Mouse (Mus musculus): ENCODE data around the gene Trim80. TPM values are rescaled to one million over a fixed set of nuclear protein-coding genes. Genes with fewer than 3 reads are reported as not detected.

Gene Trim80
- polyA plus RNA-seq (2015; fragmentation: Nextera tagmentation; extraction: Ambion mirVana): not detected in 2 replicates

DNA sequence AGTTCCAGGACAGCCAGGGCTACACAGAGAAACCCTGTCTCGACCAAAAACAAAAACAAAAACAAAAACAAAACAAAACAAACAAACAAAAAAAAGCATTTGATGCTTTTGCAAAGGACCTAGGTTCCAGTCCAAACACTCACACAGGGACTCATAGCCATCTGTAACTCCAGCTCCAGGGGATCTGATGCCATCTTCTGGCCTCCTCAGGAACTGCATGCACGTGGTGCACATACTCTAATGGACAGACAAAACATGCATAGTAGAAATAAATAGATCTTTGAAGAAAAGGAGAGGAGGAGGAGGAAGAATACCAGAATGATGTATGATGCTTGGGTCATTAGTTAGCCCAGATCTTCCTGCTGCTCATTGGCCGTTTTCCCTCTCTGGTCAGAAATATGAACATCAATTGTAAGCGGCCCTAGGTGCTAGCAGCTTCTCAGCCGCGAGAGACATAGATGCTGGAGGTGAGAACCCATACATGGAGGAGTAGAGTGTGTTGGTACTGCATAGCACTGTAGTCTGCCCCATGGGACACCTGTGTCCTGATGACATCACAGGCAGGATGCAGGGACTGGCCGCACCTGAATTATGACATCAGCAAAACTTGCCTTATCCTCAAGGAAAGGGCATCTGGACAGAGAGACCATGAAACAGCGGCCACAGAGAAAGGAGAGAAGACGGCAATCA, at the start of gene Trim80:
Gene Trim80, plus strand, starts transcription at position 640 of the 690 bp plus-strand sequence.
- no peak for ATAC-seq (ENCODE audit: borderline replicate concordance, extremely low read depth, low FRiP score, low TSS enrichment)
- Histone ChIP-seq H3K9ac (no peak within 1 kb of the TSS), H3K36me3 (no peaks in the 10 kb centered on the region), H3K27me3 (no peaks in the 10 kb centered on the region), H3K4me1 (peaks cover 14% of the 10 kb centered on the region), H3K4me2 (no peak within 1 kb of the TSS), H3K27ac (no peak within 1 kb of the TSS), H3K9me3 (no peaks in the 10 kb centered on the region), H3K4me3 (no peak within 1 kb of the TSS)
- WGBS: 92% methylated on average over 9 of the region's 9 CpGs

DNA sequence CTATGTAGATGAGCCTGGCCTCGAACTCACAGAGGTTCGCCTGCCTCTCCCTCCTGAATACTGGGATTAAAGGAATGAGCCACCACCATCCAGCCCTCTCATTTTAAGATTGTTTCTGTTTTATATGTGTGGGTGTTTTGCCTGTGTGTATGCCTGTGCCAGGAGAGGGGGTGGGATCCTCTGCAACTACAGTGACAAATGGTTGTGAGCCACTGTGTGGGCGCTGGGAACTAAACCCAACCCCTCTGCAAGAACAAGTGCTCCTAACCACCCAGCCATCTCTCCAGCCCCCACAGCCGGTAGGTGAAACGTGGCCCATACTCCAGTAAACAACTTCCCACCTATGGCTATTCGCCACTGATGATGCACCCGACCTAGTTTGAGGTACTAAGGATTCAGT, 49.0 kb upstream of the Trim80 start:
- Histone ChIP-seq H3K4me1 (no peaks in the 10 kb centered on the region), H3K4me2 (no peak overlapping the region), H3K36me3 (peaks cover 51% of the 10 kb centered on the region), H3K9ac (no peak overlapping the region), H3K27ac (no peak overlapping the region), H3K27me3 (no peaks in the 10 kb centered on the region), H3K9me3 (no peaks in the 10 kb centered on the region), H3K4me3 (no peak overlapping the region)
- WGBS: 94% methylated on average over 7 of the region's 7 CpGs
- no peak for ATAC-seq (ENCODE audit: borderline replicate concordance, extremely low read depth, low FRiP score, low TSS enrichment)

DNA sequence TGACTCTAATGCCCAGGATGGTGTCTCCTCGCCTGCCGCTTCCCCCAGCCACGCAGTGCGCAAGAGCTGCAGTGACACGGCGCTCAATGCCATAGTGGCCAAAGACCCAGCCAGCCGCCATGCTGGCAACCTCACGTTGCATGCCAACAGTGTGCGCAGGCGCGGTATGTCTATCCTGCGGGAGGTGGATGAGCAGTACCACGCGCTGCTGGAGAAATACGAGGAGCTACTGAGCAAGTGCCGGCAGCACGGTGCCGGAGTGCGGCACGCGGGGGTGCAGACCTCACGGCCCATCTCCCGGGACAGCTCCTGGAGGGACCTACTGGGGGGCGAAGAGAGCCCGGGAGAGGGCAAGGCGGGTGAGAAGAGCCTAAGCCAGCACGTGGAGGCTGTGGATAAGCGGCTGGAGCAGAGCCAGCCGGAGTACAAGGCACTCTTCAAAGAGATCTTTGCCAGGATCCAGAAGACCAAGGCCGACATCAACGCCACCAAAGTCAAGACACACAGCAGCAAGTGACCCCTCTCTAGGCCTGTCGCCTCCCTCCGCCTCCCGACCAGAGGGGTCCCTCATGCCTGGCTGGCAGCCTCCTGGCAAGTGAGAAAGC, 46.5 kb upstream of the Trim80 start:
- no peak overlapping the region for H3K4me3 ChIP-seq
- H3K36me3 ChIP-seq: peaks cover 51% of the 10 kb centered on the region
- no peak overlapping the region for H3K9ac ChIP-seq
- H3K9me3 ChIP-seq: no peaks in the 10 kb centered on the region
- WGBS: 59% methylated on average over 34 of the region's 34 CpGs
- peaks cover 3% of the 10 kb centered on the region; the same call in 1 of the 2 replicates for H3K4me1 ChIP-seq
- no peaks in the 10 kb centered on the region for H3K27me3 ChIP-seq
- H3K27ac ChIP-seq: no peak overlapping the region
- peak overlapping the region; percentile 42 for H3K4me2 ChIP-seq
- no peak for ATAC-seq (ENCODE audit: borderline replicate concordance, extremely low read depth, low FRiP score, low TSS enrichment)

DNA sequence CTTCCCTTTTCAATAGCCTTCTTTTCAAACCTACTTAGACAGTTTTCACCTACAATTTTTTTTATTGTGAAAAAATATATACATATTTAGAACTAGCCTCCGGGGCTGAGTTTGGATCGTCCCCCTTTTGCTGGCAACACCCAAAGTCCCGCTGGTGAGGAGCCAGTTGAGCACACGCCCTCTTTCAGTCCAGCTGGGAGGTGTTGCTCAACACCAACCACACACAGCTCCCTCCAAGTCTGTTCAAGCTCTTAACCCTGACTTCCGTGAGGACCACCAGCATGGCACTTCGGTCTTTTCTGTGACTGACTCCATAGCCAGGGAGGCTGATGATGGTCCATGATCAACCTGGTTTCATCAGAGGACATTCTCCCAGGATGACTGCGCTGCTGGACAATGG, 42.3 kb upstream of the Trim80 start:
- ATAC-seq (ENCODE audit: borderline replicate concordance, extremely low read depth, low FRiP score, low TSS enrichment): peak; percentile 69; the same call in 1 of the 2 replicates

GRCm38 (mm10) chr11:115400126-115400525, 40.2 kb upstream of the Trim80 start:
- Histone ChIP-seq H3K4me2 (no peak overlapping the region), H3K9ac (no peak overlapping the region), H3K36me3 (peaks cover 5% of the 10 kb centered on the region; the same call in 1 of the 2 replicates), H3K4me3 (no peak overlapping the region), H3K27me3 (no peaks in the 10 kb centered on the region), H3K9me3 (no peaks in the 10 kb centered on the region), H3K4me1 (peaks cover 14% of the 10 kb centered on the region), H3K27ac (no peak overlapping the region)
- no peak for ATAC-seq (ENCODE audit: borderline replicate concordance, extremely low read depth, low FRiP score, low TSS enrichment)
- 75% methylated on average over 3 of the region's 3 CpGs for WGBS

More for the DNA sequence above, 42.3 kb upstream of the Trim80 start:
- H3K4me3 ChIP-seq: no peak overlapping the region
- peaks cover 3% of the 10 kb centered on the region; the same call in 1 of the 2 replicates for H3K4me1 ChIP-seq
- no peak overlapping the region for H3K27ac ChIP-seq
- H3K9me3 ChIP-seq: no peaks in the 10 kb centered on the region
- peaks cover 24% of the 10 kb centered on the region for H3K36me3 ChIP-seq
- no peak overlapping the region for H3K4me2 ChIP-seq
- no peak overlapping the region for H3K9ac ChIP-seq
- 55% methylated on average over 7 of the region's 7 CpGs for WGBS
- no peaks in the 10 kb centered on the region for H3K27me3 ChIP-seq

DNA sequence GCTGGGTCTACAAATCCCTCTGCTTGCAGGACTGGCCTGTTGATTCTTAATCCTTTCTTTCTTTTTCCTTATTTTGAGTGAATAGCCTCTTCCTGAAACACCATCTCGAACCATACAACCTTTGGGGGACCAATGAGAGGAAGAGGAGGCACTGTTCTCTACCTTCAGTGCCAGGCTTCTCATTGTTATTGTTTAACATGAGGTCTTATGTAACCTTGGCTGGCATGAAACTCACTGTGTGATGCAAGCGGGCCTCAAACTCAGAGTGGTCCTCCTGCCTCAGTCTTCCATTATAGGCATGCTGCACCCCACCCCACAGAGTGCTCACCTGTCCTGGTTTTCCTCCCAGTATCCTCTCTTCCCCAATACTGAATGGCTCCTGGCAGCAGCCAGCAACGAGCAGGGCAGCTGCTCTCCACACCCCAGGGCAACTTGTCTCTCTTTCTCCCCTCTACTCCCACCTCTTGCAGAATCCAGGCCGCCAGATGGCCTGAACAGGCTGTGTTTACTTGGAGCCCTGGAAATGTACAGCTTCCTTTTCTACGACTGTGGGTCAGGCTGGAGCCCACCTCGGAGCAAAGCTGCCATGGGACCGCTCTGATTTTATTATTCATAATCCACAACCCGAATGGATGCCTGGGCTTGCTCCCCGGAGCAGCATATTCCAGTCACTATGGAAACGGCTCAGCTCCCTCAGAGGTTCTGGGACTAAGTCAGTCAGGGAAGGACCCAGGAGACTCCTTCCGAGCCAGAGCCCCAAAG, 39.5 kb upstream of the Trim80 start:
- H3K9me3 ChIP-seq: no peaks in the 10 kb centered on the region
- no peak for ATAC-seq (ENCODE audit: borderline replicate concordance, extremely low read depth, low FRiP score, low TSS enrichment)
- no peaks in the 10 kb centered on the region for H3K27me3 ChIP-seq
- H3K4me2 ChIP-seq: no peak overlapping the region
- H3K4me1 ChIP-seq: peaks cover 15% of the 10 kb centered on the region
- H3K9ac ChIP-seq: no peak overlapping the region
- 46% methylated on average over 11 of the region's 11 CpGs for WGBS
- no peak overlapping the region for H3K27ac ChIP-seq
- H3K4me3 ChIP-seq: no peak overlapping the region
- no peaks in the 10 kb centered on the region; the same call in 1 of the 2 replicates for H3K36me3 ChIP-seq

GRCm38 (mm10) chr11:115403338-115404124, 36.8 kb upstream of the Trim80 start, which contains the start of gene Mrpl58:
Gene Mrpl58, plus strand, starts transcription at chr11:115403752.
- 3% methylated on average over 50 of the region's 50 CpGs for WGBS
- Histone ChIP-seq H3K4me2 (peak within 1 kb of the TSS; percentile 74), H3K4me1 (peaks cover 12% of the 10 kb centered on the region), H3K27me3 (no peaks in the 10 kb centered on the region), H3K4me3 (peak within 1 kb of the TSS; percentile 71), H3K36me3 (peaks cover 7% of the 10 kb centered on the region; the same call in 1 of the 2 replicates), H3K9me3 (no peaks in the 10 kb centered on the region), H3K9ac (peak within 1 kb of the TSS; percentile 83), H3K27ac (peak within 1 kb of the TSS; percentile 88)
- ATAC-seq (ENCODE audit: borderline replicate concordance, extremely low read depth, low FRiP score, low TSS enrichment): peak; percentile 91; the same call in 1 of the 2 replicates

GRCm38 (mm10) chr11:115405723-115406122, 34.6 kb upstream of the Trim80 start:
- H3K36me3 ChIP-seq: peaks cover 20% of the 10 kb centered on the region; the same call in 1 of the 2 replicates
- H3K4me2 ChIP-seq: no peak overlapping the region
- H3K27ac ChIP-seq: no peak overlapping the region
- ATAC-seq (ENCODE audit: borderline replicate concordance, extremely low read depth, low FRiP score, low TSS enrichment): no peak
- H3K27me3 ChIP-seq: no peaks in the 10 kb centered on the region
- no peak overlapping the region for H3K4me3 ChIP-seq
- 95% methylated on average over 6 of the region's 6 CpGs for WGBS
- no peak overlapping the region for H3K9ac ChIP-seq
- H3K4me1 ChIP-seq: peaks cover 17% of the 10 kb centered on the region
- no peaks in the 10 kb centered on the region for H3K9me3 ChIP-seq

GRCm38 (mm10) chr11:115406858-115407401, 33.4 kb upstream of the Trim80 start:
- H3K4me3 ChIP-seq: no peak overlapping the region
- peaks cover 27% of the 10 kb centered on the region for H3K4me1 ChIP-seq
- no peaks in the 10 kb centered on the region for H3K27me3 ChIP-seq
- no peak overlapping the region for H3K27ac ChIP-seq
- H3K9ac ChIP-seq: no peak overlapping the region
- no peak for ATAC-seq (ENCODE audit: borderline replicate concordance, extremely low read depth, low FRiP score, low TSS enrichment)
- 95% methylated on average over 17 of the region's 17 CpGs for WGBS
- no peak overlapping the region for H3K4me2 ChIP-seq
- H3K36me3 ChIP-seq: peaks cover 25% of the 10 kb centered on the region; the same call in 1 of the 2 replicates
- no peaks in the 10 kb centered on the region for H3K9me3 ChIP-seq

DNA sequence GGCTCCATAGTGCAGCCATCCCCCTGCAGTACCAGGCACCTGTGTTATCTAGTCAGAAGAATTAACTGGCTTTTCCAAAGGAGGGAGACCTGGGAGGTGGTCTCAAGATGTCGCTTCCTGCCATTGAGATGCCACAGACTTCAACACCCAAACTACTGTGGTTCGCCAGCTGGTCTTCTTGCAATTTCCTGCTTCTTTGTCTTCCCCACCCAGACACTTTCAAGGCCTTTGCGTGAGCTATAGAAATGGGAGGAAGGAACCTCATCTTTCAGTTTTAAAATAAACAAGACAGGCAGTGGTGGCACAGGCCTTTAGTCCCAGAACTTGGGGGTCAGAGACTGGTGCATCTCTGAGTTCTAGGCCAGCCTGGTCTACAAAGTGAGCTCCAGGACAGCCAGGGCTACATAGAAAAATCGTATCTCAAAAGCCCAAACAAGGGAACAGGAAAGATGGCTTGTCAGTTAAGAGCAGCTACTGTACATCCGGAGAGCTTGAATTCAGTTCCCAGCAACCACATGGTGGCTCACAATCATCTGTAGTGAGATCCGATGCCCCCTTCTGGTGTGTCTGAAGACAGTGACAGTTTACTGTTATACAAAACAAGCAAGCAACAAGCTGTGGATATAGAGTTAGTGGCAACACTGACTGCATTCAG, 32.0 kb upstream of the Trim80 start:
- peaks cover 38% of the 10 kb centered on the region for H3K4me1 ChIP-seq
- H3K4me3 ChIP-seq: no peak overlapping the region
- 63% methylated on average over 6 of the region's 6 CpGs for WGBS
- H3K27me3 ChIP-seq: no peaks in the 10 kb centered on the region
- H3K36me3 ChIP-seq: peaks cover 25% of the 10 kb centered on the region; the same call in 1 of the 2 replicates
- H3K9me3 ChIP-seq: no peaks in the 10 kb centered on the region
- H3K4me2 ChIP-seq: no peak overlapping the region
- H3K27ac ChIP-seq: peak overlapping the region; percentile 69
- H3K9ac ChIP-seq: no peak overlapping the region
- no peak for ATAC-seq (ENCODE audit: borderline replicate concordance, extremely low read depth, low FRiP score, low TSS enrichment)

All from lung, embryonic 15.5 days (tissue).